Mouse (Mus musculus) stomach, embryonic 15.5 days (tissue): ENCODE data around the gene Plbd2. TPM values are rescaled to one million over a fixed set of nuclear protein-coding genes. Genes with fewer than 3 reads are reported as not detected.

Source experiments
- ATAC-seq: fragments of 200-750 bp; cut with Nextera tagmentation; 2 replicates; pipeline ENCODE4 v1.8.0; 2017; ENCODE audit warnings: low read depth, moderate number of reproducible peaks, moderate TSS enrichment; ENCODE audit not compliant: insufficient read depth, low FRiP score
- H3K27ac ChIP-seq: fragments of 300-500 bp; sonication (generic); 2 replicates; pipeline ENCODE4 v1.5.1; 2015; ENCODE audit warnings: mild to moderate bottlenecking, inconsistent platforms
- H3K27me3 ChIP-seq: fragments of 300-500 bp; sonication (generic); replicated peaks from 2 replicates; pipeline ENCODE4 v1.6.1; 2015; ENCODE audit warnings: inconsistent platforms
- H3K36me3 ChIP-seq: fragments of 300-500 bp; sonication (generic); 2 replicates; pipeline ENCODE4 v1.6.1; 2015; ENCODE audit warnings: inconsistent platforms
- H3K4me1 ChIP-seq: fragments of 300-500 bp; sonication (generic); 2 replicates; pipeline ENCODE4 v1.6.1; 2015; ENCODE audit warnings: inconsistent platforms
- H3K4me2 ChIP-seq: fragments of 300-500 bp; sonication (generic); 2 replicates; pipeline ENCODE4 v1.6.1; 2015; ENCODE audit warnings: mild to moderate bottlenecking, inconsistent platforms
- H3K4me3 ChIP-seq: fragments of 300-500 bp; sonication (generic); replicated peaks from 2 replicates; pipeline ENCODE4 v1.5.1; 2015; ENCODE audit warnings: inconsistent platforms
- H3K9ac ChIP-seq: fragments of 300-500 bp; sonication (generic); 2 replicates; pipeline ENCODE4 v1.6.1; 2015; ENCODE audit warnings: inconsistent platforms
- H3K9me3 ChIP-seq: fragments of 300-500 bp; sonication (generic); 2 replicates; pipeline ENCODE4 v1.6.1; 2016; ENCODE audit warnings: inconsistent platforms
- WGBS: fragments of 180-500 bp; shearing (Covaris S2); methylation state at CpG from one replicate; pipeline ENCODE4 v1.1.7; 2015; 5-methylcytosine and 5-hydroxymethylcytosine counted together
- polyA plus RNA-seq: library from polyadenylated mRNA; unstranded; fragments of >200 nt; fragmentation: Nextera tagmentation; extraction: Ambion mirVana; gene quantifications from 2 replicates; pipeline ENCODE4 v1.2.1, GENCODE M21; 2015

Gene Plbd2
- polyA plus RNA-seq, 1 experiment from 2014 or later: 51.5 TPM

- no peak overlapping the region for H3K4me2 ChIP-seq
- peaks cover 10% of the 10 kb centered on the region; the same call in 1 of the 2 replicates for H3K36me3 ChIP-seq
- H3K4me3 ChIP-seq: no peak overlapping the region
- 61% methylated on average over 11 of the region's 11 CpGs for WGBS
- no peaks in the 10 kb centered on the region for H3K9me3 ChIP-seq
- no peaks in the 10 kb centered on the region for H3K27me3 ChIP-seq
- no peak overlapping the region for H3K27ac ChIP-seq
- no peak for ATAC-seq
- H3K9ac ChIP-seq: no peak overlapping the region
- H3K4me1 ChIP-seq: no peaks in the 10 kb centered on the region
These were observed 11.0 kb downstream of the Plbd2 start for GRCm38 (mm10) chr5:120492437-120492836.

- no peaks in the 10 kb centered on the region for H3K9me3 ChIP-seq
- no peak overlapping the region for H3K27ac ChIP-seq
- H3K4me3 ChIP-seq: no peak overlapping the region
- H3K4me1 ChIP-seq: no peaks in the 10 kb centered on the region
- H3K27me3 ChIP-seq: no peaks in the 10 kb centered on the region
- ATAC-seq: no peak
- H3K36me3 ChIP-seq: peaks cover 20% of the 10 kb centered on the region; the same call in 1 of the 2 replicates
- WGBS: 81% methylated on average over 8 of the region's 8 CpGs
- H3K9ac ChIP-seq: no peak overlapping the region
- no peak overlapping the region for H3K4me2 ChIP-seq
These were observed 12.7 kb downstream of the Plbd2 start for GRCm38 (mm10) chr5:120490679-120491192.

DNA sequence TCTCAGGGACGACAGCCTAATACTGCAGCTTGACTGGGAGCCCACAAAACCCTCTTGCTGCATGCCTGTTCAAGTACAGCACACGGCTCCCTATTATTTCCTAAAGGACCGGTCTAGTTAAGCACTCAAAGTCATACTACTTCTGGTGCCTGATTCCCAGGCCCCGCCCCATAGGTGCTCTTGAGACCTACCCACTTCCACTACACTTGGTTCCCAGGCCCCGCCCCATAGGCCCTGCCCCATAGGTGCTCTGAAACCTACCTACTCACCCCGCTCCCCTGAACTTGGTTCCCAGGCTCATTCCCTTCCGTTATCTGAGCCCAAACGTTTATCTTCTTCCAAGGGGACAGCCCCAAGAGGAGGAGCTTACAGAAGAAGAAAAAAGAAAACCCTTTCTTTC, 15.6 kb downstream of the Plbd2 start:
- no peak overlapping the region for H3K9ac ChIP-seq
- no peaks in the 10 kb centered on the region for H3K4me1 ChIP-seq
- H3K4me2 ChIP-seq: no peak overlapping the region
- 82% methylated on average over 8 of the region's 8 CpGs for WGBS
- ATAC-seq: no peak
- H3K27ac ChIP-seq: no peak overlapping the region
- peaks cover 19% of the 10 kb centered on the region; the same call in 1 of the 2 replicates for H3K36me3 ChIP-seq
- H3K9me3 ChIP-seq: no peaks in the 10 kb centered on the region
- H3K4me3 ChIP-seq: no peak overlapping the region
- H3K27me3 ChIP-seq: no peaks in the 10 kb centered on the region

- WGBS: 84% methylated on average over 19 of the region's 19 CpGs
- H3K4me3 ChIP-seq: no peak overlapping the region
- H3K36me3 ChIP-seq: peaks cover 16% of the 10 kb centered on the region; the same call in 1 of the 2 replicates
These were observed 20.0 kb downstream of the Plbd2 start for GRCm38 (mm10) chr5:120483399-120483798.

GRCm38 (mm10) chr5:120481205-120481604, 22.2 kb downstream of the Plbd2 start:
- H3K27ac ChIP-seq: no peak overlapping the region
- H3K4me2 ChIP-seq: no peak overlapping the region
- no peak overlapping the region for H3K4me3 ChIP-seq
- no peaks in the 10 kb centered on the region for H3K4me1 ChIP-seq
- 71% methylated on average over 9 of the region's 9 CpGs for WGBS
- 0 out of 2 replicates have a peak, but pooled peaks cover 4% of the 10 kb centered on the region for H3K27me3 ChIP-seq
- no peaks in the 10 kb centered on the region for H3K9me3 ChIP-seq
- H3K9ac ChIP-seq: no peak overlapping the region
- ATAC-seq: no peak
- 0 out of 2 replicates have a peak, but pooled peaks cover 6% of the 10 kb centered on the region for H3K36me3 ChIP-seq

More at GRCm38 (mm10) chr5:120483399-120483798, 20.0 kb downstream of the Plbd2 start:
- Histone ChIP-seq H3K4me2 (no peak overlapping the region), H3K27me3 (no peaks in the 10 kb centered on the region), H3K27ac (no peak overlapping the region), H3K4me1 (no peaks in the 10 kb centered on the region), H3K9me3 (no peaks in the 10 kb centered on the region), H3K9ac (no peak overlapping the region)
- ATAC-seq: no peak

- Histone ChIP-seq H3K9ac (no peak overlapping the region), H3K4me1 (no peaks in the 10 kb centered on the region), H3K4me3 (no peak overlapping the region), H3K27ac (no peak overlapping the region), H3K9me3 (no peaks in the 10 kb centered on the region), H3K4me2 (no peak overlapping the region), H3K27me3 (0 out of 2 replicates have a peak, but pooled peaks cover 4% of the 10 kb centered on the region), H3K36me3 (no peaks in the 10 kb centered on the region)
- WGBS: 60% methylated on average over 4 of the region's 4 CpGs
- no peak for ATAC-seq
These were observed 23.9 kb downstream of the Plbd2 start for GRCm38 (mm10) chr5:120479538-120479937.

GRCm38 (mm10) chr5:120477993-120478392, 25.4 kb downstream of the Plbd2 start:
- Histone ChIP-seq H3K9ac (no peak overlapping the region), H3K4me1 (no peaks in the 10 kb centered on the region), H3K4me3 (no peak overlapping the region), H3K4me2 (no peak overlapping the region), H3K36me3 (no peaks in the 10 kb centered on the region), H3K9me3 (no peaks in the 10 kb centered on the region), H3K27ac (no peak overlapping the region), H3K27me3 (0 out of 2 replicates have a peak, but pooled peaks cover 4% of the 10 kb centered on the region)
- no peak for ATAC-seq
- WGBS: 89% methylated on average over 5 of the region's 5 CpGs

GRCm38 (mm10) chr5:120476296-120476695, 27.1 kb downstream of the Plbd2 start, which contains the start of gene Sds:
Gene Sds (plus strand): TSS chr5:120476526.
- Histone ChIP-seq H3K27me3 (0 out of 2 replicates have a peak, but pooled peaks cover 4% of the 10 kb centered on the region), H3K27ac (no peak within 1 kb of the TSS), H3K4me3 (no peak within 1 kb of the TSS), H3K4me2 (no peak within 1 kb of the TSS), H3K4me1 (no peaks in the 10 kb centered on the region), H3K9ac (no peak within 1 kb of the TSS), H3K36me3 (no peaks in the 10 kb centered on the region), H3K9me3 (no peaks in the 10 kb centered on the region)
- 18% methylated on average over 13 of the region's 13 CpGs for WGBS
- ATAC-seq: no peak; the same call in 1 of the 2 replicates

GRCm38 (mm10) chr5:120475861-120476260, 27.6 kb downstream of the Plbd2 start:
- H3K27ac ChIP-seq: no peak overlapping the region

DNA sequence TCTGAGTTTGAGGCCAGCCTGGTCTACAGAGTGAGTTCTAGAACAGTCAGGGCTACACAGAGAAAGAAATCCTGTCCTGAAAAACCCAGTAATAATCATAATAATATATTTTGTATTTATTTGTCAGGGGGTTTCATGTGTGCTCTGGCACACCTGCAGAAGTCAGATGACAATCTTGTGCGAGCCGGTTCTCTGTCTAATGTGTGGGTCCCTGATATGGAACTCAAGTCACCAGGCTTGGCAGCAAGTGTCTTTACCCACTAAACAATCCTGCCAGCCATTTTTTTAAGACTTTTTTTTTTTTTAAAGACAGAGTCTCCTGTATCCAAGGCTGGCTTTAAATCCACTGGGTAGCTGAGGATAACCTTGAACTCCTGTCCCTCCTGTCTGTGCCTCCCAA, 30.1 kb downstream of the Plbd2 start:
- no peak for ATAC-seq
- H3K9ac ChIP-seq: no peak overlapping the region
- no peak overlapping the region for H3K4me2 ChIP-seq
- no peak overlapping the region for H3K27ac ChIP-seq
- H3K36me3 ChIP-seq: no peaks in the 10 kb centered on the region
- 0 out of 2 replicates have a peak, but pooled peaks cover 4% of the 10 kb centered on the region for H3K27me3 ChIP-seq
- H3K4me3 ChIP-seq: no peak overlapping the region
- WGBS: 86% methylated on average over 2 of the region's 2 CpGs
- no peaks in the 10 kb centered on the region for H3K9me3 ChIP-seq
- no peaks in the 10 kb centered on the region for H3K4me1 ChIP-seq

More at GRCm38 (mm10) chr5:120475861-120476260, 27.6 kb downstream of the Plbd2 start:
- Histone ChIP-seq H3K9ac (no peak overlapping the region), H3K4me2 (no peak overlapping the region), H3K4me1 (no peaks in the 10 kb centered on the region), H3K36me3 (no peaks in the 10 kb centered on the region), H3K9me3 (no peaks in the 10 kb centered on the region), H3K4me3 (no peak overlapping the region), H3K27me3 (0 out of 2 replicates have a peak, but pooled peaks cover 4% of the 10 kb centered on the region)
- ATAC-seq: no peak
- WGBS: 55% methylated on average over 8 of the region's 8 CpGs

DNA sequence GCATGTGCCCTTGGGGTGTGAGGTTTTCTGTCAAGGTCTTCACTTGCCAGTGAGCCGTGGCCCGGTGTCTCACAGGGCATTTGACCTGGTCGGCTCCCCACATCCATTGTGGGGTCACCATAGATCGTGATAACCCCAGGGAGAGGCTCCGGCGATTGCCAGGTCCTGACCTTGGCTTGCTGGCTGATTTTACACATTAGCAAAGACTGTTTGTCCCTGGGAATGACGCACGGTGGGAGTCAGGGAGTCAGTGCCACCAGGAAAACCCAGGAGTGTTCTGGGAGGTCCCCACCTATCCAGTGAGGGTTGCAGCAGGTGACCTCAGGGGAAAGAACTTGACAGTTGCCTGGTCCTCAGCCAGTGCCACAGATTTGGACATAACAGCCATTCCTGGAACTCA, 30.7 kb downstream of the Plbd2 start, which contains the start of gene Sdsl:
Gene Sdsl, minus strand, starts transcription at position 41 of the 400 bp plus-strand sequence.
- Histone ChIP-seq H3K27me3 (0 out of 2 replicates have a peak, but pooled peaks cover 4% of the 10 kb centered on the region), H3K36me3 (no peaks in the 10 kb centered on the region), H3K27ac (no peak within 1 kb of the TSS), H3K4me2 (no peak within 1 kb of the TSS), H3K4me1 (no peaks in the 10 kb centered on the region), H3K9ac (no peak within 1 kb of the TSS), H3K4me3 (no peak within 1 kb of the TSS), H3K9me3 (no peaks in the 10 kb centered on the region)
- ATAC-seq: no peak
- WGBS: 51% methylated on average over 8 of the region's 8 CpGs

- no peak overlapping the region for H3K4me3 ChIP-seq
- 47% methylated on average over 4 of the region's 4 CpGs for WGBS
These were observed 31.9 kb downstream of the Plbd2 start for GRCm38 (mm10) chr5:120471538-120471937.

More at GRCm38 (mm10) chr5:120471538-120471937, 31.9 kb downstream of the Plbd2 start:
- H3K4me1 ChIP-seq: no peaks in the 10 kb centered on the region
- no peaks in the 10 kb centered on the region for H3K36me3 ChIP-seq
- no peak overlapping the region for H3K27ac ChIP-seq
- H3K4me2 ChIP-seq: no peak overlapping the region
- no peak overlapping the region for H3K9ac ChIP-seq
- no peaks in the 10 kb centered on the region for H3K9me3 ChIP-seq
- no peak for ATAC-seq
- H3K27me3 ChIP-seq: 0 out of 2 replicates have a peak, but pooled peaks cover under 1% of the 10 kb centered on the region
